Mouse (Mus musculus): Measurements from ENCODE around the gene Zfp446. TPM values are rescaled to one million over a fixed set of nuclear protein-coding genes. Genes with fewer than 3 reads are reported as not detected.

The Zfp446 gene
- polyA plus RNA-seq, 1 experiment from 2014 or later: 2.1 TPM

GRCm38 (mm10) chr7:13023928-13024731 is 46.5 kb downstream of the Zfp446 start:
- Histone ChIP-seq H3K4me1 (replicated peaks; ENCODE audit: control insufficient read depth, insufficient read depth) (peaks cover 5% of the 10 kb centered on the region), H3K4me3 (ENCODE audit: low read depth, low read length) (peak overlapping the region; percentile 92), H3K36me3 (ENCODE audit: control insufficient read depth, insufficient read depth, low read length) (peaks cover 25% of the 10 kb centered on the region), H3K9ac (ENCODE audit: low read length) (peak overlapping the region; percentile 92), H3K9me3 (ENCODE audit: control insufficient read depth, low read length) (no peaks in the 10 kb centered on the region), H3K27me3 (ENCODE audit: control insufficient read depth, insufficient read depth, low read length) (no peaks in the 10 kb centered on the region), H3K27ac (replicated peaks) (peak overlapping the region; percentile 99), H3K4me2 (replicated peaks; ENCODE audit: low read depth) (peak overlapping the region; percentile 85)
- TF ChIP-seq EP300 (optimal IDR thresholded peaks at IDR 0.05) (no peak), CTCF (IDR thresholded peaks at IDR 0.05; ENCODE audit: low read depth) (no peak)
- ATAC-seq (ENCODE audit: low FRiP score, low TSS enrichment): peak; percentile 87
- peak; percentile 94 for DNase-seq (ENCODE audit: low spot score)
- WGBS: under 1% methylated on average over 75 of the region's 95 CpGs

DNA sequence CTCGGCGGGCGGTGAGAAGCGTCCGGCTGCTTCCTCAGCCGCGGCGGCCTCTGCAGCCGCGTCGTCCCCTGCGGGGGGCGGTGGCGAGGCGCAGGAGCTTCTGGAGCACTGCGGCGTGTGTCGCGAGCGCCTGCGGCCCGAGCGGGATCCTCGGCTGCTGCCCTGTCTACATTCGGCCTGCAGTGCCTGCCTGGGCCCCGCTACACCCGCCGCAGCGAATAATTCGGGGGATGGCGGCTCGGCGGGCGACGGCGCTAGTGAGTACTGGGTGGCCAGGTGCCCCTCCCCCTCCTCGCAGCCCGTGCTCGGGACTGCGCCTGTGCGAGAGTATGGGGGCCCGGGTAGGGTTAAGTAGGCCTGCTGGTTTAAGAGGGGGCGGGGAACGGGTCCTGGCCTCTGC is 47.2 kb downstream of the Zfp446 start:
- under 1% methylated on average over 38 of the region's 44 CpGs for WGBS
- DNase-seq (ENCODE audit: low spot score) (peak; percentile 83), ATAC-seq (ENCODE audit: low FRiP score, low TSS enrichment) (peak; percentile 63)
- peaks cover 5% of the 10 kb centered on the region for H3K4me1 ChIP-seq (replicated peaks; ENCODE audit: control insufficient read depth, insufficient read depth)
- peak overlapping the region; percentile 92 for H3K4me3 ChIP-seq (ENCODE audit: low read depth, low read length)
- H3K9ac ChIP-seq (ENCODE audit: low read length): peak overlapping the region; percentile 92
- peak overlapping the region; percentile 85 for H3K4me2 ChIP-seq (replicated peaks; ENCODE audit: low read depth)
- TF ChIP-seq CTCF (IDR thresholded peaks at IDR 0.05; ENCODE audit: low read depth) (peak; percentile 46), EP300 (optimal IDR thresholded peaks at IDR 0.05) (no peak)
- H3K27me3 ChIP-seq (ENCODE audit: control insufficient read depth, insufficient read depth, low read length): no peaks in the 10 kb centered on the region
- no peaks in the 10 kb centered on the region for H3K9me3 ChIP-seq (ENCODE audit: control insufficient read depth, low read length)
- peaks cover 32% of the 10 kb centered on the region for H3K36me3 ChIP-seq (ENCODE audit: control insufficient read depth, insufficient read depth, low read length)
- H3K27ac ChIP-seq (replicated peaks): peak overlapping the region; percentile 99

- Histone ChIP-seq H3K4me1 (replicated peaks; ENCODE audit: control insufficient read depth, insufficient read depth) (peaks cover 5% of the 10 kb centered on the region), H3K9me3 (ENCODE audit: control insufficient read depth, low read length) (no peaks in the 10 kb centered on the region), H3K4me3 (ENCODE audit: low read depth, low read length) (peak overlapping the region; percentile 92), H3K27ac (replicated peaks) (no peak overlapping the region), H3K9ac (ENCODE audit: low read length) (peak overlapping the region; percentile 92), H3K4me2 (replicated peaks; ENCODE audit: low read depth) (peak overlapping the region; percentile 85), H3K27me3 (ENCODE audit: control insufficient read depth, insufficient read depth, low read length) (no peaks in the 10 kb centered on the region), H3K36me3 (ENCODE audit: control insufficient read depth, insufficient read depth, low read length) (peaks cover 40% of the 10 kb centered on the region)
- ATAC-seq (ENCODE audit: low FRiP score, low TSS enrichment) (no peak), DNase-seq (ENCODE audit: low spot score) (no peak)
- TF ChIP-seq CTCF (IDR thresholded peaks at IDR 0.05; ENCODE audit: low read depth): no peak
- no peak for TF ChIP-seq EP300 (optimal IDR thresholded peaks at IDR 0.05)
- WGBS: 24% methylated on average over 4 of the region's 4 CpGs
Measured at GRCm38 (mm10) chr7:13025511-13026112, 48.0 kb downstream of the Zfp446 start.

- 89% methylated on average over 4 of the region's 4 CpGs for WGBS
- H3K9me3 ChIP-seq (ENCODE audit: control insufficient read depth, low read length): no peaks in the 10 kb centered on the region
- H3K27ac ChIP-seq (replicated peaks): no peak overlapping the region
- no peak overlapping the region for H3K4me3 ChIP-seq (ENCODE audit: low read depth, low read length)
- H3K36me3 ChIP-seq (ENCODE audit: control insufficient read depth, insufficient read depth, low read length): peaks cover 53% of the 10 kb centered on the region
- TF ChIP-seq EP300 (optimal IDR thresholded peaks at IDR 0.05) (no peak), CTCF (IDR thresholded peaks at IDR 0.05; ENCODE audit: low read depth) (no peak)
- H3K4me1 ChIP-seq (replicated peaks; ENCODE audit: control insufficient read depth, insufficient read depth): peaks cover 5% of the 10 kb centered on the region
- H3K4me2 ChIP-seq (replicated peaks; ENCODE audit: low read depth): no peak overlapping the region
- no peak overlapping the region for H3K9ac ChIP-seq (ENCODE audit: low read length)
- no peaks in the 10 kb centered on the region for H3K27me3 ChIP-seq (ENCODE audit: control insufficient read depth, insufficient read depth, low read length)
- ATAC-seq (ENCODE audit: low FRiP score, low TSS enrichment) (no peak), DNase-seq (ENCODE audit: low spot score) (no peak)
Measured at GRCm38 (mm10) chr7:13028986-13029385, 51.3 kb downstream of the Zfp446 start.

GRCm38 (mm10) chr7:13031069-13031468 is 53.4 kb downstream of the Zfp446 start:
- H3K4me1 ChIP-seq (replicated peaks; ENCODE audit: control insufficient read depth, insufficient read depth): no peaks in the 10 kb centered on the region; the same call in 1 of the 2 replicates
- no peak overlapping the region for H3K4me2 ChIP-seq (replicated peaks; ENCODE audit: low read depth)
- no peak for ATAC-seq (ENCODE audit: low FRiP score, low TSS enrichment)
- no peak overlapping the region for H3K27ac ChIP-seq (replicated peaks)
- 69% methylated on average over 5 of the region's 5 CpGs for WGBS
- H3K9me3 ChIP-seq (ENCODE audit: control insufficient read depth, low read length): no peaks in the 10 kb centered on the region
- H3K27me3 ChIP-seq (ENCODE audit: control insufficient read depth, insufficient read depth, low read length): no peaks in the 10 kb centered on the region
- no peak overlapping the region for H3K9ac ChIP-seq (ENCODE audit: low read length)
- H3K4me3 ChIP-seq (ENCODE audit: low read depth, low read length): no peak overlapping the region
- DNase-seq (ENCODE audit: low spot score): no peak
- H3K36me3 ChIP-seq (ENCODE audit: control insufficient read depth, insufficient read depth, low read length): peaks cover 56% of the 10 kb centered on the region
- peak; percentile 69 for TF ChIP-seq CTCF (IDR thresholded peaks at IDR 0.05; ENCODE audit: low read depth)
- no peak for TF ChIP-seq EP300 (optimal IDR thresholded peaks at IDR 0.05)

GRCm38 (mm10) chr7:13031983-13032382 is 54.3 kb downstream of the Zfp446 start:
- DNase-seq (ENCODE audit: low spot score) (no peak), ATAC-seq (ENCODE audit: low FRiP score, low TSS enrichment) (no peak)
- H3K4me3 ChIP-seq (ENCODE audit: low read depth, low read length): no peak overlapping the region
- no peak overlapping the region for H3K9ac ChIP-seq (ENCODE audit: low read length)
- TF ChIP-seq EP300 (optimal IDR thresholded peaks at IDR 0.05): no peak
- TF ChIP-seq CTCF (IDR thresholded peaks at IDR 0.05; ENCODE audit: low read depth): no peak
- H3K4me1 ChIP-seq (replicated peaks; ENCODE audit: control insufficient read depth, insufficient read depth): peaks cover 6% of the 10 kb centered on the region; the same call in 1 of the 2 replicates
- H3K27ac ChIP-seq (replicated peaks): no peak overlapping the region
- no peaks in the 10 kb centered on the region for H3K9me3 ChIP-seq (ENCODE audit: control insufficient read depth, low read length)
- WGBS: 80% methylated on average over 2 of the region's 2 CpGs
- H3K36me3 ChIP-seq (ENCODE audit: control insufficient read depth, insufficient read depth, low read length): peaks cover 50% of the 10 kb centered on the region
- H3K27me3 ChIP-seq (ENCODE audit: control insufficient read depth, insufficient read depth, low read length): no peaks in the 10 kb centered on the region
- no peak overlapping the region for H3K4me2 ChIP-seq (replicated peaks; ENCODE audit: low read depth)
